Mouse (Mus musculus) liver, adult 2 months (tissue): ENCODE measurements around the gene Fam228b. TPM values are rescaled to one million over a fixed set of nuclear protein-coding genes. Genes with fewer than 3 reads are reported as not detected.

Experiments used
- DNase-seq: peaks from one replicate; pipeline ENCODE4 v3.0.0-alpha.2; 2011; ENCODE audit warnings: low read depth, low spot score; ENCODE audit errors: extremely low read depth
- H3K27ac ChIP-seq: fragments of 200-500 bp; replicated peaks from 2 replicates; pipeline ENCODE4 v1.5.1; 2012; ENCODE audit warnings: low read depth, mild to moderate bottlenecking, control low read depth, inconsistent platforms, low read length; ENCODE audit not compliant: insufficient read depth
- H3K27me3 ChIP-seq: fragments of 200-500 bp; 2 replicates; pipeline ENCODE4 v1.6.1; 2012; ENCODE audit warnings: mild to moderate bottlenecking, moderate library complexity, low read length, inconsistent platforms; ENCODE audit not compliant: control insufficient read depth, insufficient read depth
- H3K36me3 ChIP-seq: fragments of 200-500 bp; 2 replicates; pipeline ENCODE4 v1.6.1; 2012; ENCODE audit warnings: low read length, inconsistent platforms; ENCODE audit not compliant: control insufficient read depth, insufficient read depth
- H3K4me1 ChIP-seq: fragments of 200-500 bp; 2 replicates; pipeline ENCODE4 v1.6.1; 2011; ENCODE audit warnings: low read length; ENCODE audit not compliant: control insufficient read depth, insufficient read depth
- H3K4me3 ChIP-seq: fragments of 200-500 bp; 2 replicates; pipeline ENCODE4 v1.5.1; 2011; ENCODE audit warnings: low read depth, mild to moderate bottlenecking, control low read depth, low read length, moderate library complexity; ENCODE audit not compliant: insufficient read depth
- H3K79me2 ChIP-seq: fragments of 200-500 bp; 2 replicates; pipeline ENCODE4 v1.6.1; 2012; ENCODE audit warnings: inconsistent platforms, mild to moderate bottlenecking, low read length, moderate library complexity; ENCODE audit not compliant: control insufficient read depth, insufficient read depth
- H3K9ac ChIP-seq: fragments of 200-500 bp; 2 replicates; pipeline ENCODE4 v1.6.1; 2012; ENCODE audit warnings: low read depth, mild to moderate bottlenecking, control low read depth, inconsistent platforms, low read length
- CTCF ChIP-seq: fragments of 200-500 bp; IDR thresholded peaks from 2 replicates; pipeline ENCODE4 v1.5.1; 2011; ENCODE audit warnings: low read depth, low read length, control low read depth
- POLR2A ChIP-seq: fragments of 200-500 bp; IDR thresholded peaks from 2 replicates; pipeline ENCODE4 v1.6.1; 2011; ENCODE audit warnings: low read length, control low read depth; ENCODE audit not compliant: insufficient read depth; ENCODE audit errors: extremely low read depth
- WGBS: fragments of 180-500 bp; shearing (Covaris S2); methylation state at CpG from one replicate; pipeline ENCODE4 v1.1.7; 2018; 5-methylcytosine and 5-hydroxymethylcytosine counted together
- polyA plus RNA-seq: library from polyadenylated mRNA; depleted of rRNA; stranded (reverse); fragments of >200 nt; gene quantifications from 2 replicates; pipeline ENCODE4 v1.2.3, GENCODE M21; 2012; rRNA removed
- total RNA-seq: library from RNA; depleted of rRNA; stranded (reverse); fragments of >200 nt; gene quantifications from 2 replicates; pipeline ENCODE4 v1.2.3, GENCODE M21; 2014; rRNA removed

The Fam228b gene
- 1.8 and 1.9 TPM in 2 replicates for total RNA-seq
- polyA plus RNA-seq, result 0.81 and 0.87 TPM in 2 replicates

GRCm38 (mm10) chr12:4768492-4769332 lies at the start of gene Fam228b, which contains the start of gene Pfn4:
Gene Fam228b (minus strand): TSS chr12:4769267.
Gene Pfn4 (plus strand): TSS chr12:4769022.
- H3K36me3 ChIP-seq, result no peaks in the 10 kb centered on the region
- no peaks in the 10 kb centered on the region for H3K79me2 ChIP-seq
- peak within 1 kb of the TSS; percentile 91 for H3K4me3 ChIP-seq
- peak within 1 kb of the TSS; percentile 97 for H3K9ac ChIP-seq
- peak; percentile 83 for DNase-seq
- H3K27ac ChIP-seq, result peak within 1 kb of the TSS; percentile 85
- peaks cover 2% of the 10 kb centered on the region; the same call in 1 of the 2 replicates for H3K4me1 ChIP-seq
- 1% methylated on average over 61 of the region's 61 CpGs for WGBS
- no peaks in the 10 kb centered on the region for H3K27me3 ChIP-seq
- TF ChIP-seq CTCF, result peak; percentile 90
- TF ChIP-seq POLR2A, result 0 out of 2 replicates have a peak, but pooled peaks have one; percentile 49

DNA sequence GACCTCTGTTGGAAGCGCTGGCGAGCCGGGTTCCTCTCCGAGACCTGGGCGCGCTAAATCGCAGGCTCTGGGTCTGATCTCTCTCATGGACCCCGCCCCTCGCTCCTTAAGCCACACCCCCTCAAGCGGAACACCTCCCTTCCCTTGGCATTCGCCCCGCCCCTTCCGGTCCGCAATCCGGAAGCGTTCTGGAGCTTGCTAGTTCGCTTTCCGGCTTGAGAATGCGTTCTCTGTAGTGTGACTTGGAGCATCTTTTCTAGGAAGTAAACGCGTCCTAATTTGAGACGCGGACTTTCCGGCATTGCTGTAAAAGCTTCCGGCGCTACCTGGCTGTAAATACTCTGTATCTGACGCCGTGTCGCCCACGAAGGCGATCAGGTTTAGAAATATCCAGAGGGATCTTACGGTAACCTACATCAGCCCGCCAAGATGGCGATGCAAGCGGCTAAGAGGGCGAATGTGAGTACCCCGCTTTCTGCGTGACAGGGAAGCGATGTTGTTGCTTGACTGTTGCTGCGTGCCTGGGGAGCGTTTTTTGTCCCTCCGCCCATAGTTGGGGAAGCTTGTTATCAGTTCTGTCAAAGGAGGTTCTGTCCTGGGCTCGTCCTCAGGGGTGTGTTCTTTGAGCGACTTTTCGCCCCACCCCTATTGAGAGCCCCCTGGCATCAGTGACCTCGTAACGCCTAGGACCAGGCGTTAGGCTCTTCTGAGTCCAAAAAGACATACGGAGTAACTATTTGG lies 48.5 kb upstream of the Fam228b start, which contains the start of gene Sf3b6:
TSS of gene Sf3b6 (plus strand) at position 184 of the 741 bp plus-strand sequence.
- TF ChIP-seq CTCF (no peak), POLR2A (peak; percentile 82)
- Histone ChIP-seq H3K79me2 (no peaks in the 10 kb centered on the region; the same call in 1 of the 2 replicates), H3K27ac (peak within 1 kb of the TSS; percentile 84), H3K4me3 (peak within 1 kb of the TSS; percentile 64), H3K4me1 (peaks cover 8% of the 10 kb centered on the region; the same call in 1 of the 2 replicates), H3K36me3 (peaks cover 17% of the 10 kb centered on the region), H3K27me3 (no peaks in the 10 kb centered on the region), H3K9ac (peak within 1 kb of the TSS; percentile 69)
- DNase-seq, result peak; percentile 92
- under 1% methylated on average over 49 of the region's 49 CpGs for WGBS

- H3K4me1 ChIP-seq, result peaks cover 8% of the 10 kb centered on the region; the same call in 1 of the 2 replicates
- TF ChIP-seq POLR2A (no peak), CTCF (no peak)
- H3K36me3 ChIP-seq, result peaks cover 14% of the 10 kb centered on the region
- peak; percentile 16 for DNase-seq
- H3K27ac ChIP-seq, result peak overlapping the region; percentile 84
- no peaks in the 10 kb centered on the region for H3K27me3 ChIP-seq
- peak overlapping the region; percentile 64 for H3K4me3 ChIP-seq
- H3K79me2 ChIP-seq, result no peaks in the 10 kb centered on the region; the same call in 1 of the 2 replicates
- peak overlapping the region; percentile 69 for H3K9ac ChIP-seq
- 13% methylated on average over 24 of the region's 24 CpGs for WGBS
Measured at GRCm38 (mm10) chr12:4816680-4817360, 47.8 kb upstream of the Fam228b start.

DNA sequence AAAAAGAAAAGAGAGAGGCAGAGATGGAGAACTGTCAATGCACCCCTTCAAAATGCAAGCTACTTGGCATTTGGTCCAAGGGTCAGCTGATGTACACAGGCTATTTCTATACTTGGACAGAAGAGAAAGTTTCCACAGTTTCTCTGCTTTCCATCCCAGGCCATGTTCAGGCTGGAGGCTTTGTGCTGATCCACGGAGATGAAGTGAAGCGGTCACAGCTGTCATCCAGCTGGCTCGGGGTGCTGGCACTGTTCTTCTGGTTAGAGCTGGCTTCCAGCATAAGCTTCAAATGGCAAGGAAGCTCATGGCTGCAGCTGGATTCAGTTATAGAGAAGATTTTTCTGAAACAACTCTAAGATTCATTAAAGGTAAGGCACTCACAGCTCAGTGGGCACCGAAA lies 44.6 kb upstream of the Fam228b start:
- Histone ChIP-seq H3K4me1 (peaks cover 8% of the 10 kb centered on the region; the same call in 1 of the 2 replicates), H3K4me3 (no peak overlapping the region), H3K36me3 (no peaks in the 10 kb centered on the region), H3K27me3 (no peaks in the 10 kb centered on the region), H3K79me2 (no peaks in the 10 kb centered on the region; the same call in 1 of the 2 replicates), H3K9ac (no peak overlapping the region), H3K27ac (no peak overlapping the region)
- no peak for DNase-seq
- no peak for TF ChIP-seq POLR2A
- no peak for TF ChIP-seq CTCF
- 91% methylated on average over 4 of the region's 4 CpGs for WGBS

DNA sequence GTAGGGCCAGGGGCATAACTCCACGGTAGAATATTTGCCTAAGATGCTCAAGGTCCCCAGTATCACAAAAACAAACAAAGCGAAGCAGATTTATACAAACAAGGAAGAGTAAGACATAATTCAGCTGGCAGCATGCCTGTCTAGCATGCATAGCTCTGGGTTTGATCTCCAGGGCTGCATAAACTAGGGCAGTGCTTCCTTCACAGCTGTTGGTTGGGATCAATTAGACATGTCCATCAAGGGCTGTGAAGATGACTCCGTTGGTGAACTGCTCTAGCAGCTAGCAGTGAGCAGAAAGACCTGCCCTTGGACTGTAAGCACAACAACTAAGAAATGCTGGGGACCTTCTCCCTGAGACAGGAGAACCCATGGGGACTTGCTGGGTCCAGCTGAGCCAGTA lies 42.6 kb upstream of the Fam228b start:
- peaks cover 3% of the 10 kb centered on the region; the same call in 1 of the 2 replicates for H3K4me1 ChIP-seq
- no peak overlapping the region for H3K27ac ChIP-seq
- no peaks in the 10 kb centered on the region for H3K79me2 ChIP-seq
- no peak for TF ChIP-seq CTCF
- TF ChIP-seq POLR2A, result no peak
- no peak overlapping the region for H3K9ac ChIP-seq
- H3K36me3 ChIP-seq, result no peaks in the 10 kb centered on the region
- 44% methylated on average over 3 of the region's 3 CpGs for WGBS
- DNase-seq, result no peak
- H3K4me3 ChIP-seq, result no peak overlapping the region
- no peaks in the 10 kb centered on the region for H3K27me3 ChIP-seq
